Mouse (Mus musculus): Measurements from ENCODE around the gene Hist1h1d.
"Not testable (repeated sequence)": the region's sequence is repeated elsewhere in the genome, so short reads cannot be mapped to it uniquely, and the experiment has no call there.

Hist1h1d gene

GRCm38 (mm10) chr13:23530181-23530900 is 22.7 kb upstream of the Hist1h1d start:
- DNase-seq, result peak; percentile 65

GRCm38 (mm10) chr13:23530901-23531875 is 21.9 kb upstream of the Hist1h1d start, which contains the start of gene Hist1h4h:
Gene Hist1h4h, plus strand, starts transcription at chr13:23531050.
- DNase-seq, result peak; percentile 94

- no peak for DNase-seq
Observed at GRCm38 (mm10) chr13:23532262-23533075, 20.6 kb upstream of the Hist1h1d start.

GRCm38 (mm10) chr13:23533560-23534367 is 19.3 kb upstream of the Hist1h1d start, which contains the start of gene Hist1h2af:
Gene Hist1h2af, plus strand, starts transcription at chr13:23533906.
- DNase-seq, result peak; percentile 40

- no peak for DNase-seq
Observed at GRCm38 (mm10) chr13:23534368-23535131, 18.5 kb upstream of the Hist1h1d start.

- DNase-seq, result peak; percentile 82
Observed at GRCm38 (mm10) chr13:23535137-23536075, 17.7 kb upstream of the Hist1h1d start, which contains the start of gene Hist1h3g. Gene Hist1h3g, plus strand, starts transcription at chr13:23535422.

- no peak for DNase-seq
Observed at GRCm38 (mm10) chr13:23536076-23536822, 16.8 kb upstream of the Hist1h1d start.

- DNase-seq, result no peak
Observed at GRCm38 (mm10) chr13:23537006-23537710, 15.9 kb upstream of the Hist1h1d start.

- no peak for DNase-seq
Observed at GRCm38 (mm10) chr13:23538249-23538648, 14.8 kb upstream of the Hist1h1d start.

GRCm38 (mm10) chr13:23539821-23540220 is 13.2 kb upstream of the Hist1h1d start:
- DNase-seq, result not testable (repeated sequence)

GRCm38 (mm10) chr13:23541497-23541896 is 11.6 kb upstream of the Hist1h1d start:
- DNase-seq, result no peak

GRCm38 (mm10) chr13:23542225-23542980 is 10.7 kb upstream of the Hist1h1d start:
- DNase-seq, result not testable (repeated sequence)

- DNase-seq, result peak; percentile 55
Observed at GRCm38 (mm10) chr13:23542999-23543607, 10.0 kb upstream of the Hist1h1d start, which contains the start of gene Hist1h2bh. Gene Hist1h2bh, minus strand, starts transcription at chr13:23543392.

GRCm38 (mm10) chr13:23543965-23544786 is 8.9 kb upstream of the Hist1h1d start, which contains the start of gene Hist1h3f:
Gene Hist1h3f, plus strand, starts transcription at chr13:23544052.
- DNase-seq, result peak; percentile 70

- peak; percentile 25 for DNase-seq
Observed at GRCm38 (mm10) chr13:23544787-23545120, 8.3 kb upstream of the Hist1h1d start.

GRCm38 (mm10) chr13:23546694-23547093 is 6.4 kb upstream of the Hist1h1d start:
- no peak for DNase-seq

All from kidney, adult 18-20 months (tissue).